Mouse (Mus musculus): Measurements from ENCODE around the gene Trim40.

GRCm38 (mm10) chr17:36856236-36856635 is 33.7 kb downstream of the Trim40 start:
- TF ChIP-seq GATA1 (IDR thresholded peaks at IDR 0.05; ENCODE audit: low read length) (no peak), TAL1 (IDR thresholded peaks at IDR 0.05; ENCODE audit: low read length) (no peak)
